Mouse (Mus musculus) MEL (cell line): Measurements from ENCODE around the gene Tmem170.

Experiments used
- CTCF ChIP-seq, 3 experiments: IDR thresholded peaks in 2 of 3; conservative IDR thresholded peaks in 1 of 3; 2 replicates each; pipeline ENCODE4 v1.5.1; 2011 to 2012; ENCODE audit warnings: low read length in 3 of 3, low read depth in 2 of 3, mild to moderate bottlenecking in 2 of 3, improper control_type of control experiment in 1 of 3, inconsistent platforms in 1 of 3, mixed read lengths in 1 of 3, moderate library complexity in 1 of 3; ENCODE audit not compliant: control insufficient read depth in 1 of 3, insufficient read depth in 1 of 3, poor library complexity in 1 of 3, severe bottlenecking in 1 of 3
- E2F4 ChIP-seq: IDR thresholded peaks from 2 replicates; pipeline ENCODE4 v1.6.1; 2011; ENCODE audit warnings: low read depth, low read length, improper control_type of control experiment, borderline replicate concordance
- GATA1 ChIP-seq: IDR thresholded peaks from 2 replicates; pipeline ENCODE4 v1.6.1; 2011; ENCODE audit warnings: low read depth, low read length, improper control_type of control experiment
- JUND ChIP-seq: IDR thresholded peaks from 2 replicates; pipeline ENCODE4 v1.6.1; 2011; ENCODE audit warnings: low read depth, mild to moderate bottlenecking, improper control_type of control experiment, low read length
- MEF2A ChIP-seq: IDR thresholded peaks from 2 replicates; pipeline ENCODE4 v1.6.1; 2014; ENCODE audit warnings: low read depth, mild to moderate bottlenecking, inconsistent platforms, low read length, improper control_type of control experiment; ENCODE audit not compliant: poor library complexity, insufficient replicate concordance, severe bottlenecking; ENCODE audit errors: extremely low read depth
- POLR2A ChIP-seq, 2 experiments: IDR thresholded peaks; 2 replicates each; pipeline ENCODE4 v1.6.1; 2011 to 2012; ENCODE audit warnings: low read length in 2 of 2, mild to moderate bottlenecking in 2 of 2, control low read depth in 1 of 2, improper control_type of control experiment in 1 of 2, low read depth in 1 of 2, moderate library complexity in 1 of 2; ENCODE audit not compliant: control insufficient read depth in 1 of 2, insufficient read depth in 1 of 2, poor library complexity in 1 of 2
- RCOR1 ChIP-seq: IDR thresholded peaks from 2 replicates; pipeline ENCODE4 v1.6.1; 2012; ENCODE audit warnings: low read depth, mild to moderate bottlenecking, inconsistent platforms, low read length, improper control_type of control experiment
- SMC3 ChIP-seq: IDR thresholded peaks from 2 replicates; pipeline ENCODE4 v1.6.1; 2011; ENCODE audit warnings: low read depth, low read length, improper control_type of control experiment
- USF1 ChIP-seq: IDR thresholded peaks from 2 replicates; pipeline ENCODE4 v1.6.1; 2014; ENCODE audit warnings: low read depth, mild to moderate bottlenecking, inconsistent platforms, low read length, improper control_type of control experiment, moderate library complexity

DNA sequence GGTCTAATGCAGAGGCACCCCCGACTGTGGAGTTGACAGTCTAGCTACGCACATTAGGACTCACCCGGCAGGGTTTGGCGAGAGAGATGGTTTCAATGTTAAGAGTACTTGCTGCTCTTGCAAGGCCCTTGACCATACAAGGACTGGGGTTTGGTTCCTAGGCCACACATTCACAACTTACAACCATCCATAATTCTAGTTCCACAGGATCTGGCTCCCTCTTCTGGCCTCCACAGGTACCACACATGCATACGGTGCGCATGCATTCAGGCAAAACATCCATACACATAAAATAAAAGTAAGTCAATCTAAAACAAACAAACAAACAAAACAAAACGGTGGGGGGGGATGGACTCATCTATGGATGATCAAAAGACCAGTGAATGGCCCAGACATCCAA, 18.4 kb upstream of the Tmem170 start:
- TF ChIP-seq POLR2A (IDR thresholded peaks at IDR 0.05; ENCODE audit: control insufficient read depth in 1 of 2, insufficient read depth in 1 of 2, low read depth in 1 of 2, low read length in 2 of 2, poor library complexity in 1 of 2) (no peak), RCOR1 (no peak), JUND (no peak), SMC3 (peak; percentile 54), USF1 (no peak), E2F4 (no peak), CTCF (IDR thresholded peaks at IDR 0.05 in 2 of 3, conservative IDR thresholded peaks at IDR 0.05 in 1 of 3; ENCODE audit: control insufficient read depth in 1 of 3, insufficient read depth in 1 of 3, low read depth in 2 of 3, low read length in 3 of 3, poor library complexity in 1 of 3, severe bottlenecking in 1 of 3) (peak; percentile 66 to 76 (median 67)), MEF2A (no peak), GATA1 (no peak)
